Mouse (Mus musculus) hindbrain, postnatal 0 days (tissue): ENCODE data around the gene Ccdc62. TPM values are rescaled to one million over a fixed set of nuclear protein-coding genes. Genes with fewer than 3 reads are reported as not detected.

ENCODE experiments used
- ATAC-seq: fragments of 200-750 bp; cut with Nextera tagmentation; 2 replicates; pipeline ENCODE4 v1.8.0; 2017; ENCODE audit warnings: mild to moderate bottlenecking, moderate TSS enrichment, moderate library complexity
- DNase-seq: peaks from one replicate; pipeline ENCODE4 v3.0.0-alpha.2; 2015; ENCODE audit warnings: low spot score
- H3K27ac ChIP-seq: fragments of 300-500 bp; sonication (generic); 2 replicates; pipeline ENCODE4 v1.5.1; 2014; ENCODE audit warnings: mild to moderate bottlenecking
- H3K27me3 ChIP-seq: fragments of 300-500 bp; sonication (generic); 2 replicates; pipeline ENCODE4 v1.6.1; 2014; ENCODE audit warnings: low read length, mixed read lengths; ENCODE audit not compliant: insufficient read depth
- H3K36me3 ChIP-seq: fragments of 300-500 bp; sonication (generic); 2 replicates; pipeline ENCODE4 v1.6.1; 2014; ENCODE audit warnings: low read length, mixed read lengths; ENCODE audit not compliant: insufficient read depth
- H3K4me1 ChIP-seq: fragments of 300-500 bp; sonication (generic); 2 replicates; pipeline ENCODE4 v1.6.1; 2014; ENCODE audit warnings: antibody characterized with exemption, low read length, mixed read lengths; ENCODE audit not compliant: insufficient read depth
- H3K4me2 ChIP-seq: fragments of 300-500 bp; sonication (generic); 2 replicates; pipeline ENCODE4 v1.6.1; 2014; ENCODE audit warnings: low read depth, mild to moderate bottlenecking, low read length, moderate library complexity, mixed read lengths
- H3K4me3 ChIP-seq: fragments of 300-500 bp; sonication (generic); 2 replicates; pipeline ENCODE4 v1.5.1; 2014; ENCODE audit warnings: low read length
- H3K9ac ChIP-seq: fragments of 300-500 bp; sonication (generic); replicated peaks from 2 replicates; pipeline ENCODE4 v1.6.1; 2014; ENCODE audit warnings: mild to moderate bottlenecking, low read length, moderate library complexity, mixed read lengths
- H3K9me3 ChIP-seq: fragments of 300-500 bp; sonication (generic); 2 replicates; pipeline ENCODE4 v1.6.1; 2016; ENCODE audit warnings: low read length, mixed read lengths
- CTCF ChIP-seq: IDR thresholded peaks from 2 replicates; pipeline ENCODE4 v1.5.1; 2016; ENCODE audit warnings: antibody characterized with exemption, control low read depth, low read depth
- WGBS: fragments of 180-500 bp; shearing (Covaris S2); extraction: QIAGEN DNeasy Blood & Tissue Kit; methylation state at CpG from one replicate; pipeline ENCODE4 v1.1.7; 2014; 5-methylcytosine and 5-hydroxymethylcytosine counted together
- polyA plus RNA-seq: library from polyadenylated mRNA; unstranded; fragments of >200 nt; fragmentation: Nextera tagmentation; extraction: Ambion mirVana; gene quantifications from 2 replicates; pipeline ENCODE4 v1.2.1, GENCODE M21; 2015
- total RNA-seq: library from RNA; depleted of rRNA; stranded (reverse); fragments of >200 nt; gene quantifications from 2 replicates; pipeline ENCODE4 v1.2.3, GENCODE M21; 2014

Ccdc62 gene
- total and polyA plus RNA-seq, 2 experiments from 2014 or later, result 1.1 to 5.5 TPM

- Histone ChIP-seq H3K27ac (peak within 1 kb of the TSS; percentile 85), H3K9me3 (no peaks in the 10 kb centered on the region), H3K9ac (peak within 1 kb of the TSS; percentile 85), H3K36me3 (peaks cover 13% of the 10 kb centered on the region), H3K27me3 (no peaks in the 10 kb centered on the region), H3K4me1 (peaks cover 3% of the 10 kb centered on the region; the same call in 1 of the 2 replicates), H3K4me3 (peak within 1 kb of the TSS; percentile 63), H3K4me2 (peak within 1 kb of the TSS; percentile 98)
- DNase-seq, result peak; percentile 100
- TF ChIP-seq CTCF, result peak; percentile 99
- under 1% methylated on average over 57 of the region's 61 CpGs for WGBS
- ATAC-seq, result peak; percentile 97
Observed at GRCm38 (mm10) chr5:123906976-123907630, 23.4 kb upstream of the Ccdc62 start, which contains the start of gene Denr. TSS of gene Denr (plus strand) at chr5:123907175.

DNA sequence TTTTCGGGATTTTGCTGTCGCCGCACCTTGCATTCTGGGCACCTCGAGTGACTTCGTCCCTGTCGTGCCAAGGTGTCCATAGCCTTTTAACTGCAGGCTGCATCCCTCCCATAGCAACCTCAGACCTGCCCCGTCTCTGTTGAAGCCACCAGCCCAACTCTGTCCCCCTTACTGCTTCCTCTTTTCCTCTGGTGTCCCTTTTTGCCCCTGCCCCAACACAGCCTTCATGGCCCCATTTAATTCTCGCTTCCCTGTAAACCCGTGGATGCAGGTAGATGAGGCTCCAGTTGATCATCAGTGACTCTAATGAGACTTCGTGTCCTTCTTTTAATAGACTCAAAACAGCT lies 22.9 kb upstream of the Ccdc62 start:
- peak overlapping the region; percentile 63 for H3K4me3 ChIP-seq
- peak overlapping the region; percentile 85 for H3K9ac ChIP-seq
- H3K27ac ChIP-seq, result peak overlapping the region; percentile 85
- H3K4me1 ChIP-seq, result peaks cover 3% of the 10 kb centered on the region; the same call in 1 of the 2 replicates
- 4% methylated on average over 10 of the region's 10 CpGs for WGBS
- H3K27me3 ChIP-seq, result no peaks in the 10 kb centered on the region
- peaks cover 13% of the 10 kb centered on the region for H3K36me3 ChIP-seq
- no peak for TF ChIP-seq CTCF
- peak overlapping the region; percentile 98 for H3K4me2 ChIP-seq
- DNase-seq (no peak), ATAC-seq (no peak)
- no peaks in the 10 kb centered on the region for H3K9me3 ChIP-seq

GRCm38 (mm10) chr5:123914852-123915251 lies 15.6 kb upstream of the Ccdc62 start:
- no peaks in the 10 kb centered on the region for H3K4me1 ChIP-seq
- 93% methylated on average over 3 of the region's 3 CpGs for WGBS
- no peak overlapping the region for H3K4me3 ChIP-seq
- H3K9me3 ChIP-seq, result no peaks in the 10 kb centered on the region
- peaks cover 36% of the 10 kb centered on the region for H3K36me3 ChIP-seq
- TF ChIP-seq CTCF, result no peak
- no peaks in the 10 kb centered on the region for H3K27me3 ChIP-seq
- ATAC-seq (no peak), DNase-seq (no peak)
- no peak overlapping the region for H3K27ac ChIP-seq
- no peak overlapping the region for H3K9ac ChIP-seq
- H3K4me2 ChIP-seq, result no peak overlapping the region

- no peak for ATAC-seq
- no peak overlapping the region for H3K4me2 ChIP-seq
- no peak overlapping the region for H3K4me3 ChIP-seq
- H3K27ac ChIP-seq, result no peak overlapping the region
- H3K36me3 ChIP-seq, result peaks cover 49% of the 10 kb centered on the region
- H3K9ac ChIP-seq, result no peak overlapping the region
- H3K27me3 ChIP-seq, result no peaks in the 10 kb centered on the region
- DNase-seq, result no peak
- no peaks in the 10 kb centered on the region for H3K9me3 ChIP-seq
- WGBS, result 94% methylated on average over 6 of the region's 6 CpGs
- no peak for TF ChIP-seq CTCF
- no peaks in the 10 kb centered on the region for H3K4me1 ChIP-seq
Observed at GRCm38 (mm10) chr5:123922112-123922511, 8.4 kb upstream of the Ccdc62 start.

DNA sequence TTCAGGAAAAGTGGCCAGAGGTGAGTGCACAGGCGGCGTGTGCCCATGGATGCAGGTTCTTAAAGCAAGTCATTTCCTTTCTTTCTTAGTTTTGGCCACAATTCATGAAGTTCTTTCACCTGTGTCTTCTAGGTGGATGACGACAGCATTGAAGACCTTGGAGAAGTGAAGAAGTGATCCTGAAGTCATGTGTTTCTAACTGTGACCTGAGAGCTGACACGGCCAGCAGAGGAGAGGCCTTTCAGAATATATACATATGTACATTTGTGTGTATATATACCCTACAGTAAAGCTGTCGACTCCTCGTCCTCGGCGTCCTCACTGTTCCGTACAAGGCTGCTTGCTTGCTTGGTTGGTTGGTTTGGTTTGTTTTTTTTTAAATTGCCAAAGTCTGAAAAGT lies 3.4 kb upstream of the Ccdc62 start, which contains the start of gene Gm43518:
Gene Gm43518 (plus strand): TSS at position 301 of the 400 bp plus-strand sequence.
- H3K27me3 ChIP-seq, result no peaks in the 10 kb centered on the region
- 96% methylated on average over 9 of the region's 9 CpGs for WGBS
- no peaks in the 10 kb centered on the region for H3K9me3 ChIP-seq
- H3K4me1 ChIP-seq, result no peaks in the 10 kb centered on the region
- no peak for DNase-seq
- TF ChIP-seq CTCF, result no peak
- no peak for ATAC-seq
- no peak within 1 kb of the TSS for H3K27ac ChIP-seq
- H3K4me2 ChIP-seq, result no peak within 1 kb of the TSS
- H3K36me3 ChIP-seq, result peaks cover 31% of the 10 kb centered on the region
- H3K4me3 ChIP-seq, result no peak within 1 kb of the TSS
- H3K9ac ChIP-seq, result no peak within 1 kb of the TSS

DNA sequence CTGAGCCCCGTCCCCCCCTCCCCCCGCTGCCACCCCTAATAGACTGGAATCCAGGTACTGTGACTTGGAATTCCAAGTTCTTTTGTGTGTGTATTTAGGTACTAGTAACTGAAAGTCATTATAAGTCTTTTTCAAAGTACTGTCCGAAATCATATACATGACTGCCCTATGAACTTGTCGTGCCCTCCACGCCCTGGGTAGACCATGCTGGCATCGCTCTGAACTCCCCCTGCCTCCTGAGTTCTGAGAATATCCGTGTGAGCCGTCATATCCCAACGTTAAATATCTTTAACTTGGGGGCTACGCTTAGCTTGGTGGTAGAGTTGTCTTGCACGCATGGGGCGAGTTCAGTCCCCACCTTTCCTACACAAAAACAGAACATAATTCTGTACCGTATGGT lies 652 bp downstream of the Ccdc62 start:
- no peak for TF ChIP-seq CTCF

GRCm38 (mm10) chr5:123932927-123933326 lies 2.4 kb downstream of the Ccdc62 start:
- Histone ChIP-seq H3K36me3 (peaks cover 4% of the 10 kb centered on the region; the same call in 1 of the 2 replicates), H3K4me2 (no peak overlapping the region), H3K4me1 (no peaks in the 10 kb centered on the region), H3K4me3 (no peak overlapping the region), H3K9me3 (no peaks in the 10 kb centered on the region), H3K27ac (no peak overlapping the region), H3K9ac (no peak overlapping the region), H3K27me3 (no peaks in the 10 kb centered on the region)
- peak; percentile 21; the same call in 1 of the 2 replicates for TF ChIP-seq CTCF
- ATAC-seq (no peak), DNase-seq (no peak)

More for the DNA sequence above, 652 bp downstream of the Ccdc62 start:
- DNase-seq (no peak), ATAC-seq (no peak)
- peak overlapping the region; percentile 75 for H3K4me2 ChIP-seq
- peak overlapping the region; percentile 73 for H3K4me3 ChIP-seq
- peaks cover 20% of the 10 kb centered on the region for H3K36me3 ChIP-seq
- no peaks in the 10 kb centered on the region for H3K9me3 ChIP-seq
- peak overlapping the region; percentile 82 for H3K9ac ChIP-seq
- no peaks in the 10 kb centered on the region for H3K4me1 ChIP-seq
- H3K27me3 ChIP-seq, result no peaks in the 10 kb centered on the region
- peak overlapping the region; percentile 88; the same call in 1 of the 2 replicates for H3K27ac ChIP-seq
- 48% methylated on average over 13 of the region's 13 CpGs for WGBS
